Mouse (Mus musculus) midbrain, embryonic 15.5 days (tissue): ENCODE data around the gene Aox2. TPM values are rescaled to one million over a fixed set of nuclear protein-coding genes. Genes with fewer than 3 reads are reported as not detected.

ENCODE experiments used
- ATAC-seq: fragments of 200-750 bp; cut with Nextera tagmentation; replicated peaks from 2 replicates; pipeline ENCODE4 v1.8.0; 2017; ENCODE audit warnings: moderate TSS enrichment
- H3K27ac ChIP-seq: fragments of 300-500 bp; sonication (generic); 2 replicates; pipeline ENCODE4 v1.5.1; 2015; ENCODE audit warnings: mild to moderate bottlenecking, inconsistent platforms
- H3K27me3 ChIP-seq: fragments of 300-500 bp; sonication (generic); replicated peaks from 2 replicates; pipeline ENCODE4 v1.6.1; 2015; ENCODE audit warnings: inconsistent platforms
- H3K36me3 ChIP-seq: fragments of 300-500 bp; sonication (generic); replicated peaks from 2 replicates; pipeline ENCODE4 v1.6.1; 2015; ENCODE audit warnings: inconsistent platforms
- H3K4me1 ChIP-seq: fragments of 300-500 bp; sonication (generic); 2 replicates; pipeline ENCODE4 v1.6.1; 2015; ENCODE audit warnings: inconsistent platforms
- H3K4me2 ChIP-seq: fragments of 300-500 bp; sonication (generic); 2 replicates; pipeline ENCODE4 v1.6.1; 2015; ENCODE audit warnings: inconsistent platforms, mild to moderate bottlenecking, moderate library complexity
- H3K4me3 ChIP-seq: fragments of 300-500 bp; sonication (generic); 2 replicates; pipeline ENCODE4 v1.5.1; 2015; ENCODE audit warnings: mild to moderate bottlenecking, inconsistent platforms
- H3K9ac ChIP-seq: fragments of 300-500 bp; sonication (generic); 2 replicates; pipeline ENCODE4 v1.6.1; 2015; ENCODE audit warnings: mild to moderate bottlenecking, inconsistent platforms
- H3K9me3 ChIP-seq: fragments of 300-500 bp; sonication (generic); 2 replicates; pipeline ENCODE4 v1.6.1; 2016; ENCODE audit warnings: inconsistent platforms
- WGBS: fragments of 180-500 bp; shearing (Covaris S2); methylation state at CpG from one replicate; pipeline ENCODE4 v1.1.7; 2015; ENCODE audit warnings: mixed read lengths; 5-methylcytosine and 5-hydroxymethylcytosine counted together
- polyA plus RNA-seq: library from polyadenylated mRNA; unstranded; fragments of >200 nt; fragmentation: Nextera tagmentation; extraction: Ambion mirVana; gene quantifications from 2 replicates; pipeline ENCODE4 v1.2.1, GENCODE M21; 2015

The Aox2 gene
- polyA plus RNA-seq, 1 experiment from 2014 or later = not detected

GRCm38 (mm10) chr1:58416048-58416447 lies 137.9 kb downstream of the Aox2 start:
- 94% methylated on average over 2 of the region's 2 CpGs for WGBS
- H3K9ac ChIP-seq = no peak overlapping the region
- H3K4me2 ChIP-seq = no peak overlapping the region
- H3K4me1 ChIP-seq = peaks cover 8% of the 10 kb centered on the region
- H3K9me3 ChIP-seq = no peaks in the 10 kb centered on the region
- no peak overlapping the region for H3K27ac ChIP-seq
- ATAC-seq = no peak
- no peak overlapping the region for H3K4me3 ChIP-seq
- no peaks in the 10 kb centered on the region for H3K27me3 ChIP-seq
- H3K36me3 ChIP-seq = peaks cover 69% of the 10 kb centered on the region

GRCm38 (mm10) chr1:58420032-58420431 lies 141.9 kb downstream of the Aox2 start:
- 83% methylated on average over 10 of the region's 10 CpGs for WGBS

DNA sequence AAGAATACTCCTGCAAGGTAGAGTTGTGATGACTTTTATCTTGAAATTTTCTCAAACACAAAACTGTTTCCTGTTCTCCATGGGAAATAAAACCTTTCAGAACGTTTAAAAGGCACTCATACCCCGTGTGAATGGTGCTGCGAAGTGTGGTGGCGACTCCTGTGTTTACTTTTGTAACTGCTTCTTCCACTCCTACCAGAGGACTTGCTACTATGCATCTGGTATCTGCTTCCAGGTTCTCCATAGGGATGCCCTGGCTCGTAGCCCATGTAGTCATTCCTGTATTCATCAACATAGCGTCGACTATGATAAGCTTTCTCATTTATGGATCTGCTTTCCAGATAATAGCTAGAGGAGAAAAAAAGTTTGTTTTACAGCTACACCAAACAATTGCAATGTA lies 142.8 kb downstream of the Aox2 start:
- H3K27me3 ChIP-seq = no peaks in the 10 kb centered on the region
- no peaks in the 10 kb centered on the region for H3K9me3 ChIP-seq
- ATAC-seq = no peak
- peaks cover 28% of the 10 kb centered on the region for H3K4me1 ChIP-seq
- WGBS = 71% methylated on average over 7 of the region's 7 CpGs
- no peak overlapping the region for H3K9ac ChIP-seq
- H3K27ac ChIP-seq = no peak overlapping the region
- peaks cover 30% of the 10 kb centered on the region for H3K36me3 ChIP-seq
- H3K4me2 ChIP-seq = no peak overlapping the region
- no peak overlapping the region for H3K4me3 ChIP-seq

More at GRCm38 (mm10) chr1:58420032-58420431, 141.9 kb downstream of the Aox2 start:
- Histone ChIP-seq H3K27me3 (no peaks in the 10 kb centered on the region), H3K4me3 (no peak overlapping the region), H3K4me2 (no peak overlapping the region), H3K27ac (no peak overlapping the region), H3K4me1 (peaks cover 28% of the 10 kb centered on the region), H3K9ac (no peak overlapping the region), H3K9me3 (no peaks in the 10 kb centered on the region), H3K36me3 (peaks cover 33% of the 10 kb centered on the region)
- ATAC-seq = no peak

DNA sequence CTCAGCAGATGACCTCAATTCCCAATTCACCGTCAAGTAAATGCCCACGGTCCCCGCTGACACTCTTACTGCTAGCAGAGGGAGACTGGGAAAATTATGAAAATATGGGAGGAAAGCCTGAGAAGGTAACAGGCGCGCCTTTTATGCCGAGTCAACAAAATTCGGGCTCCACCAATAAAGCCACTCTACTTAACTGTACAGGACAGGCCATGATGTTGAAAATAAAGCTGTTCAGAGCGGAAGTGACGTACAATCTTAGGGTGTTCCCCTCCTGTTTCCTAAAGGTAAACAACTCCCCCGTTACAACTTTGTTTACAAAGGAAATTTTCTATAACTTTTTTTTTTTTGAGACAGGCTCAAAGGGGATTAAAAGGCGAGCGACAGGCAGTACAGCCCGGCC lies 144.8 kb downstream of the Aox2 start:
- H3K36me3 ChIP-seq = peaks cover 16% of the 10 kb centered on the region
- H3K27ac ChIP-seq = peak overlapping the region; percentile 99
- peaks cover 28% of the 10 kb centered on the region for H3K4me1 ChIP-seq
- H3K9me3 ChIP-seq = no peaks in the 10 kb centered on the region
- peak; percentile 34 for ATAC-seq
- 7% methylated on average over 13 of the region's 13 CpGs for WGBS
- peak overlapping the region; percentile 99 for H3K9ac ChIP-seq
- H3K27me3 ChIP-seq = no peaks in the 10 kb centered on the region
- peak overlapping the region; percentile 92 for H3K4me3 ChIP-seq
- H3K4me2 ChIP-seq = peak overlapping the region; percentile 62

- Histone ChIP-seq H3K27ac (peak within 1 kb of the TSS; percentile 99), H3K36me3 (peaks cover 8% of the 10 kb centered on the region), H3K9ac (peak within 1 kb of the TSS; percentile 99), H3K4me2 (peak within 1 kb of the TSS; percentile 62), H3K4me3 (peak within 1 kb of the TSS; percentile 92), H3K27me3 (no peaks in the 10 kb centered on the region), H3K4me1 (peaks cover 28% of the 10 kb centered on the region), H3K9me3 (no peaks in the 10 kb centered on the region)
- under 1% methylated on average over 79 of the region's 79 CpGs for WGBS
- ATAC-seq = peak; percentile 95
Measured at GRCm38 (mm10) chr1:58423371-58424248, 145.5 kb downstream of the Aox2 start, which contains the start of gene Clk1. Clk1 (minus strand) TSS chr1:58424066.

GRCm38 (mm10) chr1:58424551-58424950 lies 146.4 kb downstream of the Aox2 start:
- H3K9me3 ChIP-seq = no peaks in the 10 kb centered on the region
- peak overlapping the region; percentile 99; the same call in 1 of the 2 replicates for H3K27ac ChIP-seq
- no peak overlapping the region for H3K4me3 ChIP-seq
- ATAC-seq = peak; percentile 3; the same call in 1 of the 2 replicates
- 87% methylated on average over 3 of the region's 3 CpGs for WGBS
- peak overlapping the region; percentile 47; the same call in 1 of the 2 replicates for H3K4me2 ChIP-seq
- no peaks in the 10 kb centered on the region for H3K27me3 ChIP-seq
- no peak overlapping the region for H3K9ac ChIP-seq
- H3K36me3 ChIP-seq = no peaks in the 10 kb centered on the region; the same call in 1 of the 2 replicates
- peaks cover 25% of the 10 kb centered on the region for H3K4me1 ChIP-seq

Other genes with a start within 250 kb of the Aox2 start
- gene Aox1, start 248.4 kb upstream of the Aox2 start, polyA plus RNA-seq = 0.20 and 0.26 TPM in 2 replicates
- 0.34 and 0.93 TPM in 2 replicates for gene Aox3, start 165.2 kb upstream of the Aox2 start, polyA plus RNA-seq
- 0.34 and 0.43 TPM in 2 replicates for gene Aox4, start 67.9 kb upstream of the Aox2 start, polyA plus RNA-seq
- gene Bzw1, start 114.6 kb downstream of the Aox2 start, polyA plus RNA-seq = 310 and 332 TPM in 2 replicates
- gene Clk1, start 145.7 kb downstream of the Aox2 start, polyA plus RNA-seq = 159 and 170 TPM in 2 replicates
- gene Nif3l1, start 166.8 kb downstream of the Aox2 start, polyA plus RNA-seq = 57.6 and 59.5 TPM in 2 replicates
- 46.6 and 51.0 TPM in 2 replicates for gene Ppil3, start 167.2 kb downstream of the Aox2 start, polyA plus RNA-seq
- gene Orc2, start 226.8 kb downstream of the Aox2 start, polyA plus RNA-seq = 21.3 and 22.1 TPM in 2 replicates